Mouse (Mus musculus): ENCODE measurements around the gene Atg2a.
A peak's percentile ranks its signal among the peaks of the same experiment; 100 is the strongest.
"Not testable (repeated sequence)": the region's sequence is repeated elsewhere in the genome, so short reads cannot be mapped to it uniquely, and the experiment has no call there.

Atg2a gene

GRCm38 (mm10) chr19:6276426-6277421 lies 35.3 kb downstream of the Atg2a start, which contains the start of gene Ehd1:
TSS of gene Ehd1 (plus strand) at chr19:6276725.
- DNase-seq (ENCODE audit: low read depth, low spot score) = peak; percentile 98

DNA sequence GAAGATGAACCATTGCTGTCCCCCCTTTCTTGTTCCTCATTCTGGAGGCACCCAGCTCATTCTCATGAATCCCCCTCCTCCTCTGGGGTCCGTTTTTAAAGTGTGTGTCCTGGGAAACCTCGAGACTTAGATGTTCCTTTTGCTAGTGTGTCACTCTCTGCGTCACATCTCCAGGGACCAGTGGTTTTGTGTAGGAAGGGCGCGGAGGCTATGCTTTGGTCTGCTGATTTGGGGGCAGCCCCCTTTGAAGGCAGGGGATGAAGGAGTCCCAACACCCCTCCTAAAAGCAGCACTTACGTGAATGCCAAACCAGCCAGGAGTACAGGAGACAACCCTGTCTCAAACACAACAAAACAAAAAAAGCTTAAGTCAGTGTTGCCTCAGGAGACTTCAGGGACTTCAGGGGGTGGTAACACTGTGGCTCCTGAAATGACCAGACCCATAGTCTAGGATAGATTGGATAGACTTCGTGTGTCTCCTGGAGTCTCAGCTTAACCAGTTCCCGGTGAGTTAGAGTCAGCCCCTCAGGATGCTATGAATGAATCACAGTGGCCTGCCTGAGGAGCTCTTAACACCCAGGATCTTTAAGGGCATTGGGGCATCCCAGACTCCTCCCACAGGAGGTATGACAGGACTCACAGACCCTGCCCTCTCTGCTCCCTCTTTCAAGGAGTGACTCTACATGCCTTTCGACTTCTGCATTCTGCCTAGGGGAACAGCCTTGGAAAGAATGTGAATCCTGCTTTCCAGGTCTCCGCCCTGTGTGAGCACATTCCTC lies 36.4 kb downstream of the Atg2a start:
- DNase-seq (ENCODE audit: low read depth, low spot score) = peak; percentile 100

DNA sequence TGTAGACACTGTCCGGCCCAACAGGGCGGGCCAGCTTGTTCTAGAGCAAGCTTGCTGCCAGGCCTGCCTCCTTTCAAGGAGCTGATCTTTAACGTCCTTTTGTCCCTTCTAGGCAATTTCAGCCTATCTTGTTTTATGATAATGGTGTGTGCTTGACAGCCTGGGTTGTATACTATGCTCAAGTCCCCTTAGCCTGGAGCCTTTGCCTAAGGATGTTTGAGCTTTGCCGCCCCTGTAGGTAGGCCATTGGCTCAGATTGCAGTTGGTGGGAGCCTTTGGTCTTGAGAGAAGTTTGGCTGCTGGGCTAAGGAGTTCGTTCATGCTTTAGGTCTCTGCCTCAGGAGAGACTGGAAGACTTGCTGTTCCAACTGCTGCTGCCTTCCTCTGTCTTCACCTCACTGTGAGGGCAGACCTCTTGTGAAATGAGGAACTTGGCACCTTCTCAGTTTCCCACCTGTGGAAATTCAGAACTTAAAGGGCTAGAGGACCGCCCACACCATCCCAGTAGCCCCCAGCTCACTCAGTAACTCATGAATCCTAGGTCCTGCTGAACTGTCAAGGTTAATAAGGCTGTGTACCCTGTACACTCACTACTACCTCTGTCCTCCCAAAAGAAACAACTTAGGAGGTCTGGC lies 37.1 kb downstream of the Atg2a start:
- DNase-seq (ENCODE audit: low read depth, low spot score) = no peak

DNA sequence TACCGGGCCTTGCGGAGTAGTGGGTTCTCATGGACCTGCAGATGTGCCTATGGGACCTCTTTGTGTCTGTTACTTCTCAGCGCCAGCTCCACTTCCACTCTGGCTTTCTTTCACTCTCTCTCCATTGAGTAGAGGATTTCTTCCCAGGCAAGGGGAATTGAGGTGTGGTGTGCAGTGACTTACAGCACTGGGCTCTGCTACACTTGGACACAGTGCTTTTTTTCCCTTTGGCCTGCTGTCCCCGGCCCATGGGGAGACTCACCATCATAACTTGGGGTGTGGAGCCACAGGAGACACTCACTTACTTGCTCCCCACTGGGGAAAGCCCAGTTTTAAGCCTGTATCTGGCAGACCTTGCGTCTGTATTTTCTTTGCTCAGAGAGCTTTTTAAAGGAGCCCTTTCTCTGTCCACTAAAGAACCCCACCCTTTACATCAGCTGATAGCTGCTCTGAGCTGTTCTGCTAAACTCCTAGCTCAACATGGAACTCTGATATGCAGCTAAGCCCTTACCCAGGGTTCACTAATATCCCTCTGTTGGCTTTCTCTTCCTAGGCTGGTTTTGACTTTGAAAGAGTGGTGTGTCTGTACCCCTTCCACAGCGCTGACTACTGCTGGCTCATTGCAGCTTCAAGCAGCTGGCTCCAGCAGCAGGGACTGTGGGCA lies 38.1 kb downstream of the Atg2a start:
- no peak for DNase-seq (ENCODE audit: low read depth, low spot score)

DNA sequence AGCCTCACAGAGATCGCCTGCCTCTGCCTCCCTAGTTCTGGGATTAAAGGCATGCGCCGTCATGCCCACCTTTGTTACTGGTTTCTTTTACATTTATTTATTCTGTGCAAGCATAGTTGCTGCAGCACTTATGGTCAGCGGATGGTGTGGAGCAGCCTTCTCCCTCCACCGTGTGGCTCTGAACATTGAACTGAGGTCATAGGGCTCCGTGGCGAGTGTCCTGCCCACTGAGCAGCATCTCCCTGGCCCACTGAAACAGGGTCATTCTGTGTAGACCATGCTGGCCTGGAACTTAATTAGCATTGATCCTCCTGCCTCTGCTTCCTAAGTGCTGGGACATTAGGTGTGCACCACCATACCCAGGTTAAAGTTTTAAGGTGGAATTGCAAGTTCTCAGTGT lies 39.1 kb downstream of the Atg2a start:
- DNase-seq (ENCODE audit: low read depth, low spot score) = no peak

- DNase-seq (ENCODE audit: low read depth, low spot score) = no peak
These were observed 39.9 kb downstream of the Atg2a start for GRCm38 (mm10) chr19:6281122-6282020.

- DNase-seq (ENCODE audit: low read depth, low spot score) = no peak
These were observed 41.5 kb downstream of the Atg2a start for GRCm38 (mm10) chr19:6283001-6283400.

DNA sequence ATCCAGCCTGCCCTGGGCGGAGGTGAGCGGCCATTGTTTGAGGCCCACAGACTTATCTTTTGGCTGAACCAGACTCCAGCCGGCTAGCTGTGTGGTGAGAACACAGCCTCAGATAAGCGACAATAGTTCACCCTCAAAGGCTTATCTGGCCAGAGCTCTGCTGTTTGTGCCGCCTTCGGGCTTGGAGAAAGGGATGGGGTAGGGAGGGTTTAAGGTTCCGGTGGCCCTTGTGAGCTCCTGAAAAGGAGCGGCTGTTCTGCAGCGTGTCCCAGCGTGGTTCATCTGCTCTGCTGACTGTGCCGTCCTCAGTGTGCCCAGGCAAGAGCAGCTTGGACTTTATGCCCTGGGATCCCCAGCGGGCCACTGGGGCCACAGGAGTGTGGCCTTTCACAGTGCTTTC lies 43.0 kb downstream of the Atg2a start:
- no peak for DNase-seq (ENCODE audit: low read depth, low spot score)

DNA sequence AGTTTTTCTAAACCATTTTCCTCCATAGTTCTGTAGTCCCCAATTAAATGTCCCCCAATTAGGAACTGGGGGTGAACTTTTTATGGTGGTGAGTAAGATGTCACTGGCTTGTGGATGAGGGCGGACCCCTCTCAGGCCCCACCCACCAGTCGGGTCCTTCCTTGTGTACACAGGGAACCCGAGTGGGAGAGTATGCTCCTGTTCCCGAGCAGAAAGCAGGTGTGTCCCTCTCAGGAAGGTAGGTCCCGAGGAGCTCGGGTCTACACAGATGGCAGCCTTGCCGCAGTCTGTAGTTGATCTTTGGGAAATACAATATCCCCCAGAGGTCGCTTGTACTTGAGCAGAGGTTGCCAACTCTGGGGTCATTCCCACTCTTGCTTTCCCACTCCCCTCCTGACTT lies 43.8 kb downstream of the Atg2a start:
- DNase-seq (ENCODE audit: low read depth, low spot score) = no peak

DNA sequence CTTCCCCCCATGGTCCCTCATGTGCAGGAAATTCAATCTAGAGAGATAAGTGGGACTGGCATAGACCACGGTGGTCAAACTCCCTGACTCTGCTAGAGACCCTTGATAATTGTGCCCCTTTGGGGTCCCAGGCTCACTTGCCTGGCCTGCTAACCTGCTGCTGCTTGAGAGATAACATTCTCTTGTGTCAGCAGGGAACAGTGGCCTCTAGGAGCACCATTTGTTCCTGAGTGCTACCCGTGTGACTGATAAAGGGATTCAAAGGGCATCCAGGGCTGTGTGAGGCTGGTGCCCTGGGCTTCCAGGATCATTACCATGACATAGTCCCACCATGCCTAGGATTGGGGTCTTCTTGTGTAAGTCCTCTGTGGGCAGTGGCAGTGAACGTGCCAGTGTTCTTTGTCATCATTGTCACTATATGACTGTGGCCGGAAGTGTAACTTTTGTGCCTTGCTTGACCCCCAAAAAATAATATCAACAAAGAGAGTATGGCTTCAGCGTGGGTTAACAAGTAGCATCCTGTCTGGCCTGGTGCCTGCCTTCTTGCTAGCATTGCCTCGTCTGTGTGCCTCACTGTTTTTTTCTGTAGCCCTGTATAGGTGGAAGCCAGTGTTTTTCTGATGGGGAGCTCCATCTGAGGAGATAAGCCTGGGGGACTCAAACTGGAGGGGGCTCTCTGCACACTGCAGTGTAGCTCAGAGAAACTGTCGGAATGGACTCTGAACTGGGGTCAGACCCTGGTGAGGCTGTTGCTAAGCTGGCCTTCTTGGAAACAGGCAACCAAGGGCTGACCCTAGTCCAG lies 44.4 kb downstream of the Atg2a start:
- DNase-seq (ENCODE audit: low read depth, low spot score) = no peak

DNA sequence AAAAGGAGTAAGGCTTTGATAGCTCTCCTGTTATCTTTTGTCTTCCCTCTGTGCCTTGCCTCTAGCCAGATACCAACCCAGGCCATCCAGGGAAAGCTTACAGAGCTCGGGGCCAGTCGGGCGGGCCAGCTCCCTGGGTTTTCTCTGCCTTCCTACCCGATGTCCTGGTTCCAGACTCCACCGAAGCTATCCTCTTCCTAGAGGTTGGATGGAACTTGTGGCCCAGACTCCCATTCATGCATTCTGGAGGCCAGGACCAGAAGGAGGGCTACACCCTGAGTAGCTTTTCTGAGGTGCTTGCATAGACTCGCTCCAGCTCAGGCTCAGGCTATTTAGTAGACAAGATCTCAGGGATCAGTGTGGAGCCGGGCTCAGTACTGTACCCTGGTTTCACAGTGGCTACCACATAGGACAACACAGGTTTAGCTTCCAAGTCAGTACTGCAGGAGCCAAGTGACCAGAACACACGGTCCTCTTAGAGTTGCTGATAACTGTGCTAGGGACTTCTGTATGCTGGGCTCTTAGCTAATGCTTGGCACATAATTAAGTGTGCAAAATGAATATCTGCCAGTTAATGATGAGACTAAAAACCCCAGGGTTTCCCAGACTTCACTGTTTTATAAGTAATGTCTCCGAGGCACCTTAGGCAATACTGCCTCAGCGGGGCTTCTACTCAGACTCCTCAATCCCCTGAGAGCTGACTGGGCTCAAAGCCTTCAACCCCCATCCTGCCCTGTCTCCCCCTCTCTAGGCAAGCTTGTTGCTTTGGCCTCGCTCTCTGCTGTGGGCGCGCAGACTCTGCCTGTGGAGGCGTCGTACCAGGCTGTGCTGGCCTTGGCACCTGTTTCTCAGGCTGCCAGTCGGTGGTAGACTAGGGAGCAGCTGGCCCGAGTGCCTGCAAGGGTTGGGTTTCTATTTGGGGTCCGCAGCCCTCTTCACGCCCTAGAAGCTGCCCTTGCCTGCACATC lies 45.2 kb downstream of the Atg2a start:
- no peak for DNase-seq (ENCODE audit: low read depth, low spot score)

- DNase-seq (ENCODE audit: low read depth, low spot score) = no peak
These were observed 46.9 kb downstream of the Atg2a start for GRCm38 (mm10) chr19:6288236-6288894.

GRCm38 (mm10) chr19:6289696-6290238 lies 48.3 kb downstream of the Atg2a start:
- DNase-seq (ENCODE audit: low read depth, low spot score) = no peak

DNA sequence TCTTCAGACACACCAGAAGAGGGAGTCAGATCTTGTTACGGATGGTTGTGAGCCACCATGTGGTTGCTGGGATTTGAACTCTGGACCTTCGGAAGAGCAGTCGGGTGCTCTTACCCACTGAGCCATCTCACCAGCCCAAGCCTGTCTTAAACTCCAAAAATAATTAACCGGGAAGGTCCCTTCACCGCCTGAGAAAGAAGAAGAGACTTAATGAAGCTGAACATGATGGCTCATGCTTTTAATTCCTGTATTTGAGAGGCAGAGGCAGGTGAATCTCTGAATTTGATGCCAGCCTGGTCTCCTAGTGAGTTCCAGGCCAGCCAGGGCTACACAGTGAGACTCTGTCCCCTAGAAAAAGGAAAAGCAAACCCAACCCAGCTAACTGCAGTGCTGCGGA lies 49.2 kb downstream of the Atg2a start:
- DNase-seq (ENCODE audit: low read depth, low spot score) = not testable (repeated sequence)

DNA sequence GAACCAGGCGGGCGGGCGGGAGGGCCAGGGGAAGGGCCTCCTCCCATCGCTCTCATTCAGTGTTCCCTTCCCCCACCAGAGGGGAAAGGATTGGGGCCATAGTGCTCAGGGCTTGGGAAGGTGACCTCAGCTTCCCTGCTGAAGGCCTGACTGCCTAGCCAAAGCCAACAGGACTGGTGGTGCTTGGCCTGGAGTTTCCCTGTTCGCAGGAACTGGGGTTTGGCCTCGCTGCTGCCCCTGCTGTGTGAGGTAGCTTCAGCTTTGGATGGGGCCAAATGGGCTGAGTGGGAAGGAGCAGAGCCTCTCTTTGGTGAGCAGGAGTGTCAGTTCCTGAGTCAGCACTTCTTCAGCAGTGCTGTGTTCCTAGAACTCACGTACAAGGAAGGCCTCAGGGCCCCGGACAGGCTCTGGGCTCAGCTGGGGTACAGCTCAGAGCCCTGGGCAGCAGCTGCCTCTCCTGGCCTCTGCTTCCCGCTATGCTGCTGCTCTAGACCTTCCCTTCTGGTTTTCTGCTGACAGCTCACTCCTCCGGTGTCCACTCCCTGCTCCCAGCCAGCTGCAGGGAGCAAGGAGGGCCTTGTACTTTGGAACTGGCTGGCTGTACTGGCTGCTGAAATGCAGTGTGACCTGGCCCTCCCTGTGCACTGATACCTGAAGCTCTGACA lies 49.8 kb downstream of the Atg2a start:
- peak; percentile 43 for DNase-seq (ENCODE audit: low read depth, low spot score)

- DNase-seq (ENCODE audit: low read depth, low spot score) = no peak
These were observed 50.8 kb downstream of the Atg2a start for GRCm38 (mm10) chr19:6292262-6292661.

DNA sequence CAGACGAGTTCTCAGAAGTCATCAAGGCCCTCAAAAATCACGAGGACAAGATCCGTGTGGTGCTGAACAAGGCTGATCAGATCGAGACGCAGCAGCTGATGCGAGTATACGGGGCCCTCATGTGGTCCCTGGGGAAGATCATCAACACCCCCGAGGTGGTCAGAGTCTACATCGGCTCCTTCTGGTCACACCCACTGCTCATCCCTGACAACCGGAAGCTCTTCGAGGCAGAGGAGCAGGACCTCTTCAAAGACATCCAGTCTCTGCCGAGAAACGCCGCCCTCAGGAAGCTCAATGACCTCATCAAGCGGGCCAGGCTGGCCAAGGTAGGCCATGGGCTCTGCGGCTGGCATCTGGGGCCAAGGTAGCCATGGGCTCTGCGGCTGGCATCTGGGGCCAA lies 52.8 kb downstream of the Atg2a start:
- DNase-seq (ENCODE audit: low read depth, low spot score) = no peak

Measured in 3T3-L1 (cell line).